Mouse (Mus musculus) ES-E14 (cell line): ENCODE data around the gene Zcchc9.

Experiments used
- CHD2 ChIP-seq: IDR thresholded peaks from 2 replicates; pipeline ENCODE4 v1.6.1; 2014; ENCODE audit warnings: mild to moderate bottlenecking, low read depth, low read length, inconsistent platforms
- HCFC1 ChIP-seq: IDR thresholded peaks from 2 replicates; pipeline ENCODE4 v1.6.1; 2012; ENCODE audit warnings: low read length, inconsistent platforms, borderline replicate concordance; ENCODE audit not compliant: insufficient read depth
- ZC3H11A ChIP-seq: IDR thresholded peaks from 2 replicates; pipeline ENCODE4 v1.6.1; 2012; ENCODE audit warnings: low read depth, mild to moderate bottlenecking, inconsistent platforms, low read length, borderline replicate concordance
- ZNF384 ChIP-seq: IDR thresholded peaks from 2 replicates; pipeline ENCODE4 v1.6.1; 2012; ENCODE audit warnings: low read depth, low read length, inconsistent platforms

DNA sequence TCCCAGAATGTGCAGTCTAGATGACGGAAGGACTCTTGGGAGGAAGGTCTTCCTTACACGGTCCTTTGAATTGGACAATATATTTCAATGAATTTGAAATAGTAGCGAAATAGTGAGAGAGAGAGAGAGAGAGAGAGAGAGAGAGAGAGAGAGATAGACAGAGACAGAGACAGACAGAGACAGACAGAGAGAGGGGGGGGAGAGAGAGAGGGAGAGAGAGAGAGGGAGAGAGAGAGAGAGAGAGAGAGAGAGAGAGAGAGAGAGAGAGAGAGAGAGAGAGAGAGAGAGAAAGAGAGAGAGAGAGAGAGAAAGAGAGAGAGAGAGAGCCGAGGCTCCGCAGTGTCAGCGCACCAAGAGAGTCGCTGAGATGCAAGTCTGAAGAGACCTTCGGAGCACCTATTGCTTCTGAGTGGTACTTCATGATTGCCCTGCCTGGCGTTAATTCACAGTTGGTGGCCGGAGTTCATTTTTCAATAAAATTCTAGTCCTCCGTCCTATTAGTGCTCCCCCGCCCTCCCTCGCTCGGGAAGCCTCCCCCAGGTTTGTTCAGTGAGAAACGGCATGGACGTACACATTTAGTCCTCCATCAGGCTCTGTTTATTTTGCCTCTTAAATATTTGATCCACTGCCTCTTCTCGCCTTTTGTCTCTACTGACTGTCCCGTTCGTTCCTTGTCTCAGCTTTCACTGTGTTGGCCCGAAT lies 520 bp upstream of the Zcchc9 start:
- TF ChIP-seq CHD2, result no peak
- TF ChIP-seq HCFC1, result no peak
- TF ChIP-seq ZNF384, result no peak
- TF ChIP-seq ZC3H11A, result no peak
